Mouse (Mus musculus) ES-E14 (cell line): ENCODE measurements around the gene Pld4. TPM values are rescaled to one million over a fixed set of nuclear protein-coding genes. Genes with fewer than 3 reads are reported as not detected.

ENCODE experiments used
- DNase-seq: peaks from one replicate; pipeline ENCODE4 v3.0.0-alpha.2; 2013; ENCODE audit warnings: low read depth, low spot score
- H3K27ac ChIP-seq: 2 replicates; pipeline ENCODE4 v1.5.1; 2012; ENCODE audit warnings: low read depth, mild to moderate bottlenecking, low read length, moderate library complexity, mixed read lengths; ENCODE audit not compliant: poor library complexity, insufficient read depth, severe bottlenecking
- H3K36me3 ChIP-seq: 2 replicates; pipeline ENCODE4 v1.6.1; 2012; ENCODE audit warnings: mild to moderate bottlenecking, low read length, moderate library complexity, mixed read lengths; ENCODE audit not compliant: control insufficient read depth, poor library complexity, insufficient read depth, severe bottlenecking
- H3K4me1 ChIP-seq, 2 experiments: fragments of 150-350 bp in 1 of 2; sonication (generic) in 1 of 2; 2 replicates each; pipeline ENCODE4 v1.6.1; 2012; ENCODE audit warnings: low read length in 2 of 2, mild to moderate bottlenecking in 1 of 2, mixed read lengths in 1 of 2; ENCODE audit not compliant: control insufficient read depth in 2 of 2, insufficient read depth in 2 of 2, poor library complexity in 1 of 2
- H3K4me3 ChIP-seq, 2 experiments: fragments of 150-350 bp in 1 of 2; sonication (generic) in 1 of 2; 2 replicates each; pipeline ENCODE4 v1.5.1; 2012; ENCODE audit warnings: low read length in 2 of 2, low read depth in 1 of 2, mild to moderate bottlenecking in 1 of 2, mixed read lengths in 1 of 2; ENCODE audit not compliant: insufficient read depth in 1 of 2, poor library complexity in 1 of 2, severe bottlenecking in 1 of 2
- H3K9ac ChIP-seq: 2 replicates; pipeline ENCODE4 v1.6.1; 2012; ENCODE audit warnings: low read depth, mild to moderate bottlenecking, low read length, mixed read lengths; ENCODE audit not compliant: poor library complexity, insufficient read depth, severe bottlenecking
- H3K9me3 ChIP-seq: fragments of 150-350 bp; sonication (generic); 2 replicates; pipeline ENCODE4 v1.6.1; 2012; ENCODE audit warnings: low read depth, mild to moderate bottlenecking, low read length; ENCODE audit not compliant: control insufficient read depth, insufficient read depth
- CHD2 ChIP-seq: IDR thresholded peaks from 2 replicates; pipeline ENCODE4 v1.6.1; 2014; ENCODE audit warnings: mild to moderate bottlenecking, low read depth, low read length, inconsistent platforms
- HCFC1 ChIP-seq: IDR thresholded peaks from 2 replicates; pipeline ENCODE4 v1.6.1; 2012; ENCODE audit warnings: low read length, inconsistent platforms, borderline replicate concordance; ENCODE audit not compliant: insufficient read depth
- MAFK ChIP-seq: IDR thresholded peaks from 2 replicates; pipeline ENCODE4 v1.6.1; 2014; ENCODE audit warnings: mild to moderate bottlenecking, low read depth, low read length, inconsistent platforms; ENCODE audit not compliant: insufficient read depth
- ZC3H11A ChIP-seq: IDR thresholded peaks from 2 replicates; pipeline ENCODE4 v1.6.1; 2012; ENCODE audit warnings: low read depth, mild to moderate bottlenecking, inconsistent platforms, low read length, borderline replicate concordance
- ZNF384 ChIP-seq: IDR thresholded peaks from 2 replicates; pipeline ENCODE4 v1.6.1; 2012; ENCODE audit warnings: low read depth, low read length, inconsistent platforms
- in situ Hi-C, 2 experiments: fragments of 600-800 bp; cut with MboI; formaldehyde crosslinking; loops; one replicate each; pipeline ENCODE4 v1.15.1; 2025; ENCODE audit warnings: low sequenced_read_pairs in 2 of 2, inconsistent platforms in 1 of 2; ENCODE audit not compliant: unreplicated experiment in 2 of 2
- total RNA-seq: library from RNA; depleted of rRNA; stranded (reverse); fragments of 300-350 nt; gene quantifications from 2 replicates; pipeline ENCODE4 v1.2.3, GENCODE M21; 2012

The Pld4 gene
- total RNA-seq, 1 experiment = 2.4 TPM

- no peak overlapping the region for H3K9ac ChIP-seq
- H3K4me1 ChIP-seq = peaks cover 0 to 14% of the 10 kb centered on the region in 2 experiments; a peak in 1 of 4 replicates
- TF ChIP-seq HCFC1 = no peak
- TF ChIP-seq ZNF384 = no peak
- TF ChIP-seq MAFK = no peak
- no peak for TF ChIP-seq ZC3H11A
- H3K4me3 ChIP-seq = no peak overlapping the region
- in situ Hi-C loops = loop anchor here in 1 of 2 experiments (10.0 kb wide), 1 partner anchor 100 kb away; no protein-coding TSS in a partner anchor
- peaks cover 5% of the 10 kb centered on the region for H3K36me3 ChIP-seq
- DNase-seq = no peak
- H3K9me3 ChIP-seq = no peaks in the 10 kb centered on the region
- H3K27ac ChIP-seq = no peak overlapping the region
These were observed 15.4 kb upstream of the Pld4 start for GRCm38 (mm10) chr12:112744891-112745580.

GRCm38 (mm10) chr12:112745716-112746115 is 14.7 kb upstream of the Pld4 start:
- no peak for DNase-seq
- Histone ChIP-seq H3K27ac (no peak overlapping the region), H3K9ac (no peak overlapping the region), H3K36me3 (peaks cover 5% of the 10 kb centered on the region), H3K9me3 (no peaks in the 10 kb centered on the region), H3K4me3 (no peak overlapping the region), H3K4me1 (peaks cover 0 to 14% of the 10 kb centered on the region in 2 experiments; a peak in 1 of 4 replicates)
- in situ Hi-C loops = loop anchor here in 1 of 2 experiments (10.0 kb wide), 1 partner anchor 99 kb away; no protein-coding TSS in a partner anchor
- TF ChIP-seq CHD2 (no peak), ZC3H11A (no peak), HCFC1 (no peak), ZNF384 (no peak), MAFK (no peak)

DNA sequence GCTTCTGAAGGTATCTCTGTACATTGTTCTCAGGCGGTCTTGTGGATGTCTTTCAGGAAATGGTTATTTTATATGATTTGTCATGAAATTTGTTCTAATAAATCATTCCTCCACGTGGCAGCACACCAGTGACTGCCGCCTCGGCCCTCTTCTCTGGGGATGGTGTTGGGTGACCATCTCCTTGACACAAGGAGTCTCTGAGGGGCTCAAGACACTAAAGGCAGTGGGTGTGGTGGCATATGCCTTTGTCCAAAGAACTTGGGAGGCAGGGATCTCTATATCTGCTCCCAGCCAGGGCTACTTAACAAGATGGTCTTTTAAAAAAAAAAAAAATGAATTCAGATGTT is 14.0 kb upstream of the Pld4 start:
- no peak overlapping the region for H3K27ac ChIP-seq

DNA sequence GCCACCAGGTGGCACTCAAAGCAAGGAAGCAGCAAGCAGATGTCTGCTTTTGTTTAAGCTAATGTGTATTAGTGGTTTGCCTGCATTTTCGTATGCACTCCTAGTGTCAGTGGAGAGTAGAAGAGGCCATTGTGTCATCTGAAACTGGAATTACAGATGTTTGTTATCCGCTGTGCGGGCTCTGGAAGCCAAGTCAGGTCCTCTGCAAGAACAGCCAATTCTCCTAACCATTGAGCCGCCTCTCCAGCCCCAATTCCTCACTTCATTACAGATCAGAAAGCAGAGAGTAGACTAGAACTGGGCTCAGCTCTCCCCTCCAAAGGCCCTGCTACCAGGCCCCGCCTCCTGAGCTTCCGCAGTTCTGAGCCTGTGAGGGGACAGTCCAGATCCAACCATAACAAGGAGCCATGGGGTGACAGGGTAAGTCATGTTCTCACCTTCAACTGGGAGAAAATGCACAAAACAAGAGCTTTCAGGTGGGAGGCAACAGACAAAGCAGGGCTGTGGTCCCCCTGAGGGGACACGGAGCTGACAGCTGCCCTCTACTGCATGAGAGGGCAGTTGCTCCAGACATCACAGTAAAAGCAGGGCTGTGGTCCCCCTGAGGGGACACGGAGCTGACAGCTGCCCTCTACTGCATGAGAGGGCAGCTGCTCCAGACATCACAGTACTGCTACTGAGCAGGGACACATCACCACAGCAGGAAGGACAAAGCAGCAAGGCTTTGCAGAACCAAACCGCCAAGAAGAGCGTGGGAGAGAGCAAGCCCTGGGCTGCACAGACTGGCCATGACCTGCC is 13.4 kb upstream of the Pld4 start:
- Histone ChIP-seq H3K9me3 (no peaks in the 10 kb centered on the region), H3K27ac (no peak overlapping the region), H3K4me3 (no peak overlapping the region), H3K9ac (no peak overlapping the region), H3K4me1 (peaks cover 0 to 14% of the 10 kb centered on the region in 2 experiments; a peak in 1 of 4 replicates), H3K36me3 (peaks cover 5% of the 10 kb centered on the region)
- in situ Hi-C loops = loop anchor here in 1 of 2 experiments (10.0 kb wide), 1 partner anchor 98 kb away; no protein-coding TSS in a partner anchor
- TF ChIP-seq CHD2 (no peak), ZNF384 (peak; percentile 97; the same call in 1 of the 2 replicates)
- peak; percentile 50 for DNase-seq

More for the DNA sequence above, 14.0 kb upstream of the Pld4 start:
- TF ChIP-seq ZC3H11A (no peak), CHD2 (no peak), ZNF384 (no peak; the same call in 1 of the 2 replicates), MAFK (no peak), HCFC1 (no peak)
- Histone ChIP-seq H3K9ac (no peak overlapping the region), H3K9me3 (no peaks in the 10 kb centered on the region), H3K4me1 (peaks cover 0 to 14% of the 10 kb centered on the region in 2 experiments; a peak in 1 of 4 replicates), H3K4me3 (no peak overlapping the region), H3K36me3 (peaks cover 5% of the 10 kb centered on the region)
- DNase-seq = no peak
- in situ Hi-C loops = loop anchor here in 1 of 2 experiments (10.0 kb wide), 1 partner anchor 98 kb away; no protein-coding TSS in a partner anchor
